Mouse (Mus musculus): ENCODE results near the gene Ado.

Ado gene

GRCm38 (mm10) chr10:67548877-67549731 is at the start of gene Ado:
Gene Ado, minus strand, starts transcription at chr10:67548955.
- peak; percentile 93 to 97 for DNase-seq

GRCm38 (mm10) chr10:67595278-67595677 is 46.5 kb upstream of the Ado start:
- DNase-seq, result no peak

- DNase-seq, result no peak
These were observed 37.3 kb upstream of the Ado start for GRCm38 (mm10) chr10:67585873-67586610.

- no peak for DNase-seq
These were observed 33.0 kb upstream of the Ado start for GRCm38 (mm10) chr10:67581698-67582285.

GRCm38 (mm10) chr10:67579830-67580229 is 31.1 kb upstream of the Ado start:
- no peak for DNase-seq

GRCm38 (mm10) chr10:67573310-67573709 is 24.6 kb upstream of the Ado start:
- DNase-seq, result no peak

GRCm38 (mm10) chr10:67571443-67571842 is 22.7 kb upstream of the Ado start:
- DNase-seq, result no peak

GRCm38 (mm10) chr10:67569539-67569938 is 20.8 kb upstream of the Ado start:
- no peak for DNase-seq

- DNase-seq, result no peak
These were observed 17.3 kb upstream of the Ado start for GRCm38 (mm10) chr10:67566104-67566503.

- no peak for DNase-seq
These were observed 15.8 kb upstream of the Ado start for GRCm38 (mm10) chr10:67564509-67564908.

- no peak for DNase-seq
These were observed 12.4 kb upstream of the Ado start for GRCm38 (mm10) chr10:67561185-67561584.

GRCm38 (mm10) chr10:67559765-67560394 is 11.1 kb upstream of the Ado start:
- DNase-seq, result no peak

- no peak for DNase-seq
These were observed 9.3 kb upstream of the Ado start for GRCm38 (mm10) chr10:67558053-67558452.

GRCm38 (mm10) chr10:67548261-67548854 is 397 bp downstream of the Ado start:
- DNase-seq, result no peak

- DNase-seq, result peak in 1 of 2 experiments; percentile 29
These were observed 900 bp downstream of the Ado start for GRCm38 (mm10) chr10:67547850-67548260.

GRCm38 (mm10) chr10:67540591-67540990 is 8.2 kb downstream of the Ado start:
- DNase-seq, result no peak

GRCm38 (mm10) chr10:67539401-67539730 is 9.4 kb downstream of the Ado start:
- no peak for DNase-seq

GRCm38 (mm10) chr10:67538585-67539400 is 10.0 kb downstream of the Ado start:
- DNase-seq, result peak; percentile 8 to 24

- DNase-seq, result peak in 1 of 2 experiments; percentile 26
These were observed 10.6 kb downstream of the Ado start for GRCm38 (mm10) chr10:67538106-67538505.

GRCm38 (mm10) chr10:67537151-67537994 is 11.4 kb downstream of the Ado start:
- peak; percentile 83 to 89 for DNase-seq

- peak; percentile 16 to 31 for DNase-seq
These were observed 12.1 kb downstream of the Ado start for GRCm38 (mm10) chr10:67536621-67537141.

Measured in cerebellum, adult 18-20 months (tissue).